Mouse (Mus musculus): ENCODE results near the gene Cops9.

Gene Cops9

DNA sequence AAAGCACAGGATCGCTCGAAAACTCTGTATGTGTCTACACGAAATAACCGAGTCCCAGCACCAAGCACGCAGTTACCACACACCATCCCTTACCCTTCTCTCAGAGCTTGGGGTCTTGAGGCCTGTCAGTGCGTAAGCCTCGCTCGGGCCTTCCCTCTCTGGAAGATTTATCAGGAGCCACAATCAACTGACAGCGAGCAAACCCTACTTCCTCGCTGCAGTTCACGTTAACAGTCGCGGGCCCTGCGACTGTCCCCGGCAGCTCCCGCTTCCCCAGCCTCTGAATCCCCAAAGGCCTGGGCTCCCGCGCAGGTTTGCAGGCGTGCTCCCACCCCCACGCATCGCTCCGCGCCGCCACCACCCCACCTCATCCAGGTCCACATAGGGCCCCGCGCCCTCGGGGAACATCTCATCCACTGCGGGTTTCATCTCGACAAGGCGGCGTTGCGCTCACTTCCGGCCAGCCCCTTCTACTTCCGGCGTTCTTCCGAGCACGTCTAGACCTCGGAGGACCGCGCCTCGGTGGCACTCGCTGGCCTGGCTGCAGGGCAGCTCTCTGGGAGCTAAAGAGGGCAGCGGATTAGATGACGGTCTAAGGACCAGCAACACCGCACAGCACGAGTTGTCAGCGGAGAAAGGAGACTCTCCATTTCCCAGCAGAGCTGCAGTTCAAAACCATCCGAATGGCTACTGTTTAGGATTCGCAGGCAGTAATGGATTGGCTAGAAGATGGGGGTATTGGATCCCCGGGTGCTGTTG, at the start of gene Cops9:
Gene Cops9 (minus strand): TSS at position 472 of the 759 bp plus-strand sequence.
- peak; percentile 96 for DNase-seq (ENCODE audit: low spot score)

DNA sequence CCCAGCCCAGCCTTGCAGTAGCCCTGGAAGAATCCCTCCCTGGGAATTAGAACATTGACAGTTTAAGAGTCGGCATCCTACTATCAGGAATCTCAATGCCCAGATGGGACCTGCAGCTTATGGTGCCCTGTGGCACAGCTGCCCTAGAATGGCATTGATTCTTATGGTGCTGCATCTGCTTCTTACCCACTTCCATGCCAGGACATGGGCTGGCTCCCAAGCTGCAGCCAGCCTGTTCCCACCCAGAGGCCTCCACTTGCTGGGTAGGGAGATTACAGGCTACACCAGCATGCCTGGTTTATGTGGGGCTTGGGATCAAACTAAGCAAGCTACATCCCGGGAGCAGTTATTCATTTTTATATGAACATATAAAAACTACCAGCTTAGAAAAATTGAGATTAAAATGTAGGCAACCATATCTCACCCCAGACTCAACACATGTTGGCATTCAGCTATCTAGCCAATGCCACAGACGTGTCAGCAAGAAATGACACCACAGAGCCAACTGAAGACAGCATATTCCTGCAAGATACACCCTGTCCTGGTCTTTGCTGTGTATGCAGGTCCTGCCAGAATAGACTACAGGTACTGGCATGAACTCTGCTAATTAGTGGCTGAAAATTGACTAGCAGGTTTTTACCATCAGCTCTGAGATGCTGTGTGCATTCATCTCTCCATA, 49.5 kb upstream of the Cops9 start:
- DNase-seq (ENCODE audit: low spot score): no peak

DNA sequence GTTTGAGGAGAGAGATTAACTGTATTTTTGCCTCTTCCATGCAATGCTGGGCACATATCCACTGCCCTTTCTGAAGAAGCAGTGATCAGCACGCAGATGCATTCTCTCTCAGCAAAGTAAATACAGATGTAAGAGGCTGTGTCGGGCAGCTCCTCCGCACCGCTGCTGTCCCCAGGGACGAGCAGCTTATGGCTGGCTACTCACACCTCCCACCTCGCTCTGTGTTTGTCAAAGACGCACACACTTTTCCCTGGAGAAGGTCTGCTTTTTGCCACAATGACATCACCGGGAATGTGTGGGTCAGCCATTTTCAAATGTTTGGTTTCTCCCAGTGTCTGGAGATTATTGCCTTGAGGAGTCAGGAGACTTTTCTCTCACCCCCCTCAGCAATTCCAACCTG, 45.2 kb upstream of the Cops9 start:
- DNase-seq (ENCODE audit: low spot score): peak; percentile 31

DNA sequence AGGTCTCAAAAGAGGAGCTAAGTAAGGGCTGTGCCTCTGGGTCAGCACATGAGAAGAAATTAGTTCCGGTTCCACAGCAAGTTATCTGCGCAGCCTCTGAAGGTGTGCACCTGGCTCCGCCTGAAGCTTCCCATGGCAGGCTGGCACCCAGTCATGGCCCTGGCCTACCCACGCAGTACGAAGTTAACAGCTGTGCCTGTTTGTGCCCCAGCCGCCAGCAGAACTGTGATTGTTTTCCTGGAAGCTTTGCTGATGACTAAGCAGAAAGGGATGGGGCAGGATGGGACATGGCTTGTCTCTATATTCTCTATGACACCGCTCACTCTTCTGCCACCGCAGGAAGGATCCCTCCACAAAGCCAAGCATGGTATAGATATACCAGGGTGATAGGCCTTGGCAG, 41.4 kb upstream of the Cops9 start:
- no peak for DNase-seq (ENCODE audit: low spot score)

DNA sequence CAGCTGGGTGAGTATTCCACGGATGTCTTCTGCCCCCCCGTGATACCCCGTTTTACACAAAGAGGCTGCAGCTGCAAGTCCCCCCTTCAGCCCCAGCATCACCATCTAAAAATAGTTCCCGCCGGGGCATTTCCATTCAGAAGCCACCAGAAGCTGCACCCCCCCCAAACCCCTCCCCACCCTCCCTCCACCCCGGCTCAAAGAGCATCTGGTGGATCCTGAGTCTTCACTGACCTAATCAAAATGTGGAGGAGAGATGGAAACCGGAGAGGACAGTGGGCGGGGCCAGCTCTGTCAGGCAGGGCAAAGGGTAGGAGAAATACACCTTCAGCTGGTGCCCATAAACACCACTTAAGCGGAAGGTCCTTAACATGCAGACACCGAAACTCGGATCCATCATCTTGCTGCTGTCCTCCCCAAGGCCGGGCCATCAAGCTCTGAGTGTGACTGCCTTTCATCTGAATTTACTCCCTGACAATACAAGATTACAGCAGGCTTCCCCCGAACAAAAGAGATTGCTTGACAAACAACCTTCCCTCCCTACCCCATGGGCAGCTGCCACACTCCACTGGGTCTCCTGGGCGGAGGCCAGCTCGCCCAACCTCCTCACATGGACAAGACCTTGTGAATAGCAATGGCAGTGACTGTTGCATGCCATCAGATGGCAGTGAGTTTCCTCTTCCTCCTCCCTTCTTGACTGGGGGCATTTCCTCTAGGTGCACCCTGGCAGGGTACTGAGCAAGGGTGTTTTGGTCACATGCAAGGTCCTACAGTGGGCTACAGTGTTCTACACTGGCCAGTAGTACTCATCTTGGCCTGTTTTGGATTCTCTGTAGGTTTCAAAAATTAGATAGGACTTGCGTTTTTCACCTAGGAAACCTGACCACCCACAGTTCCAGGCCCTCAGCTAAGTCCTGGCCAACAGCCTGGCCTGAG, 39.2 kb upstream of the Cops9 start:
- peak; percentile 66 for DNase-seq (ENCODE audit: low spot score)

DNA sequence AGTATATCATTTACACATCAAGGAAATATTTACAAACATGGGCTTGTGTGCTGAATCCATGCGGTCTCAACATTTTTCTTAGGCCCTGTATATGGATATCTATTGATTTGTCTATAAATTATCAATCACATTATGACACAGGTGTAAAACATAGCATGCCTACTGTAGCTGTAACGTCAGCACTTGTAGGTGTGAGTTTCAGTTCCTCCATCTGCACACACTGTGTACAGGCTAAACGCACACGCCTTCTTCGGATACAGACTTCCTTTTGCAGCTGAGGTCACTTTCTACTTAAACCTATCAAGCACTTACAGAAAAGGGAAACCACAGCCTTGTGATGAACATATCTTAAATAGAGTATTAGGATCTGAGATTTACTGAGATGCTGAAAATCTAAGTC, 37.0 kb upstream of the Cops9 start:
- DNase-seq (ENCODE audit: low spot score): no peak

DNA sequence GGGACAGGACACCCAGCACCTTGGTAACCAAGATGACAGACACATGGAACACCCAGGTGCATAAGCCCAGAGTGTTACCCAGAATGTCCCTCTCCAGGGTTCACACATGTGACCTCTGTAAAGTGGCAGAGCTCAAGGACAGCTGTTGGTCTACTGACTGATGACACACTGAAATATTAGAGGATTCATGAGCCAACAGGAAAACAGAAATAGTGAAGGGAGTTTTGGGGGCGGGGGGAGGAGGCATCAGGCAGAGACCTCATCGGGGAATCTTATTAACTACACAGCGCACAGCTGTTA, 34.8 kb upstream of the Cops9 start:
- DNase-seq (ENCODE audit: low spot score): no peak

DNA sequence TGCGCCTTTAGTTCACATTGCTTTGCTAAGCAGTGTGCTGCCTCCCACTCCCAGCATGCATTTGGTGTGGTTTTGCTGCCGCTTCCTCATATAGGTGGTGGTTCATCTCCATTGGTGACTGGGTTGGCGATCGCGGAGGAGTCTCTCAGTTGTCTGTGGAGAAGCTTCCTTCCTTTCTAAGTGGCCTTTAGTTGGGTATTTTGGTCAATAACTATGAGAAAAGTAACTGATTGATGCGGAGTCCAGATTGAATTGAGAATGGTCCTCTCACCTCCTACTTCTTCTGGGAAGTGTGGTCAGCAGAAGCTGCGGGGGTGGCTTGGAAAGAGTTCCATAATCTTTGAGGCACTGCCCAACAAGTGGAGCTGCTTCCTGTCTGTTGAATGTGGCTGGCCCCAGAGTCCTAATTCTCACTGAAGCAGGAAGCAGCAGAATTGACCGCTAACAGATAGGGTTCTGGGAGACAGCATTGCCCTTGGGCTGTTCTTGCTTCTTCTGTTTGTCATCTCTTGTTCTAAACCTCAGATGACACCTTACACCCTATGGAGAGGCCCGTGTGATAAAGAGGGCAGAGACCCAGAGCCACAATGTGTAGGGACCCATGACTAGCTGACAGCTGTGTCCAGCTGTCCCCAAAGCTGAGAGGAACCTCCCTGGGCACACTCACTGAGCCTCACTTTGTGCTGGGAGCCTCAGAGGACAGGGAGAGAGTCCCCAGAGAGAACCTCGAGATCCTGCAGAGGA, 34.3 kb upstream of the Cops9 start:
- DNase-seq (ENCODE audit: low spot score): no peak

DNA sequence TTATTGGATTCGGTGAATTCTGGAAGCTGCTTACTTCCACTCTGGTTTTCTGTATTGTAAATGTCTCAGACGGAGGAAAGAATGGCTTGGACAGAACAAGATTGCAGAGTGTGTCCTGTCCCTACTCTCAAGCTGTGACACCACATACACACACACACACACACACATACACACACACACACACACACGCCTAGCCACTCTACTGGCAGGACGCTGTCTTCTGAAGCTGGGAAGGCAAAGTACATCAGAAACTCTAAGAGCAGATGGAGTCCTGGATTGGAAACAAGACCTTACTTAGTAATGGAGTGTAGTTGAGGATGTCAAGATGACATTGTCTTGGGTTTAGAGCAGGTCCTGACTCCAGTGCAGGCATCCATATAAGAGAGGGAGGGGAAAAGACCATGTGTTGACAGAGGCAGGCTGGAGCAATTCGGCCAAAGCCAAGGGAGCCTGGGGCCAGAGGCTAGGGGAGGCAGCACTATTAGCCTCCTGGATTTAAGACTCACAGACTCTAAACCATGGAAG, 31.5 kb upstream of the Cops9 start:
- DNase-seq (ENCODE audit: low spot score): no peak

DNA sequence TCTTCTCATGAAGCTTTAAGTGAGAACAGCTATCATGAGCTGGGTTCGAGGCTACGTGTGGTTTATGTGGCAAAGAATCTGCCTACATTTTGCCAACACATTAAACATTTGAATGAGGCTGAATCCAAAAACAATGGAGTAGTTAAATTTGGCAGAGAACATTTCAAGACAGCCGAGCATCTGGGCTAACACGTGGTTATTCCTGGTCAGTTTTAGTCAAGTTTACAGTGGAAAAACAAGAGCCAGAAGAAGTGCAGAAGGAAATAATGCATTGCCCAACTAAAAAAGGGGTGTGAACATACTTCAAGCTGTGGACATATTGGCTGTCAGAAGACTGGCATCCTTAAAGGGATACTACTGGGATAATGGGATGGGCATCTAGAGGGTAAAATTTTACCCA, 29.5 kb upstream of the Cops9 start:
- DNase-seq (ENCODE audit: low spot score): no peak

DNA sequence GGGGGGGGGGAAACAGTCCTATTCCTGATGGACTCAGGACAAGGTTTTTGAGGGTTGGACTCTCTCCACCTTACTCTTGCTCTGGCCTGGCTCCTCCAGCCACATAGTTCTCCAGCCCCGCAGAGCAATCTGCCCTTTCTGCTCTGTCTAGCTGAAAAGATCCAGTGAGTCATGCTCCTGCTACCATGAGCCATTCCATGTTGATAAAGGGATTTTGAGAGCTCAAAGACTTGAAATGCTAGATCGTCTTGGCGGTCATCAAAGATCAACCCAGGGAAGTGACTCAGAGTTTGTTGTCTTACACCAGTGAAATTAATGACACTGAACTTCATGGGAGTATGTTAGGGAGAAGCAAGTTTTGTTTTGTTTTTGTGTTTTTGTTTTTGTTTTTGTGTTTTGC, 27.6 kb upstream of the Cops9 start:
- no peak for DNase-seq (ENCODE audit: low spot score)

DNA sequence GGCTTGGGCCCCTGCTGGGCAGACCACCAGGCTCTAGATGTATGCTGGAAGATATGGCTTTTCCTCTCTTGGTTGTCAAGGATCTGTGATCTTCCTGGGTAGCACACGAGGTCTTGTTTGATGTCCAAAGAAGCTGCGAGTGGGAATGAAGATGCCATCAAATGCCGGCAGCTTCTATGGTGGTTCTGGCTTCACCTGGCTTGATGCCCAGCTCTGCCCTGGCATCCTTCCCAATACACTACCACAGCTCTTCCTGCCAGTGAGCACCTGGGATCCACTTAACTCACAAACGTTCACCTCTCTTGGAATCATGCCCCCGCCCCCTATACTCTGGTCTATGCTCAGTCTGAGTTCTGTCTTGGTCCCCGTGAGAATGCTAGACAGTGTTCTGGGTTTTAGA, 25.3 kb upstream of the Cops9 start:
- DNase-seq (ENCODE audit: low spot score): no peak

DNA sequence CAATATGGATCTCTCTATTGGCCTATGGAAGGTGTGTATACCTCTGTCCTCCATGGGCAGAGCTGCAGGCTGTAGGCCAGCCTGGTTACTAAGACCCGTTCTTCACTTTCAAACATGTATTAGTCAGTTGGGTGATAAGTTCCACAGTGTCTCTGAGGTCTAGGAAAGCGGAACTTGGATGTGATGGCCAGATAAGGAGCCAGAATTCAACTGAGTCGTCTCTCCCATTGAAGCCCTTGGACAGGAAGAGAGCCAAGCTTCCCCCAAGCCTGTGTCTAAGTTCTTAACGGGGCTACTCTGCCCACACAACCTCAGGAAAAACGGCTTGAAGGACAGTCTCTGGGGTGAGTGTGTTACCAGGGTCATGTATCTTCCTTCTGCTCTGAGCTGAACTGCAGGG, 17.6 kb upstream of the Cops9 start:
- no peak for DNase-seq (ENCODE audit: low spot score)

DNA sequence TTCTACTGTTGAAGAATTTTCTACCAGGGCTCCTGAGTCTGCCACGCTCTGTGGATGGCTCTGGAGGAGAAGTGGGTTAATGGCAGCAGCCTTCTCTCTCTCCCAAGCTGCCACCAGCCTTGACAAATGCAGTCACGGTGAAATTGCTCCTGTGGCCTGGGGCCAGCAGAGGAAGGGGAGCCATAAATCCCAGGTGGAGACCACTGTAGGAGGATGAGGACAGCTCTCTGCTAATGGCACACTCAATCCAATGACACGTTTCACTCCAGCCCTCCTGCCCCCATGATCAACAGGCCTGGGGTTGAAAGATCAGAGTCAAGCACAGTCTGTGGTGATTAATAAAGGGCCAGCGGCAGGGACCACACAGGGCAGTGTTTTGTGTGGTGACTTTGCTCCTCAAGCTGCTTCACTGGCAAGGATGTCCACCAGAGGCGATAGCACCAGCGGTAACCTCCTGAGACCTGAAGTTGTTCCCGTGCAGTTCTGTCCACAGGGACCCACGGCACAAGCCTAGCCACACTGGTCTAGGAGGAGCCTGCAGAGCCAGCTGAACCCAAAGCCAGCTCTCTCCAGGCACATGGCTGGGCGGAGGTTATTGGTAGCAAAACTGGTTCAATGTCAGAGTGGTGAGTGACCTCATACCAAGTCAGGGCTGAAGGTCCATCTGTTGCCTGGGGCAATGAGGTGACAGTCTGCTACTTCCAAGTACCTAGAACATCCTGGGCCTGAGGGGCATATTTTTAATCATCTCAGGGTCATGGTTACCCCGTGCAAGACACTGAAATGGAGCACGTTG, 15.4 kb upstream of the Cops9 start:
- no peak for DNase-seq (ENCODE audit: low spot score)

DNA sequence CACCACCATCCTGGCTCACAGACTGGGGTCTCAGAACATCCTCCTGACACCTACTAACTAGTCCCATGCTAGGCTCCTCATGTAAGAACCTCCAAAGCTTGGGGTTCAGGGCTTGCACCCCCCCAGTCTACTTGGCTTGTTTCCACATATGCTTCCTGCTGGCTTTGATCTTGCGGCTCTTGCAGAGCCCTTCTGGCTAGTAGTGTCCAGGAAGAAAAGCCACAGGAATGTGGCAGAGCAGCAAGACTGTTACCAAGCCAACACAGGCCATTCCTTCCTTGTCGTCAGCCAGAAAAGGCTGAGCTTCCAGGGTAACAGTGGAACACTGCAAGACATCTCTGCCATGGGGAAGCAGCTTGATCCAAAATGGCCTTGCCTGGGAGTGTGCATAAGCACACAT, 12.9 kb upstream of the Cops9 start:
- no peak for DNase-seq (ENCODE audit: low spot score)

DNA sequence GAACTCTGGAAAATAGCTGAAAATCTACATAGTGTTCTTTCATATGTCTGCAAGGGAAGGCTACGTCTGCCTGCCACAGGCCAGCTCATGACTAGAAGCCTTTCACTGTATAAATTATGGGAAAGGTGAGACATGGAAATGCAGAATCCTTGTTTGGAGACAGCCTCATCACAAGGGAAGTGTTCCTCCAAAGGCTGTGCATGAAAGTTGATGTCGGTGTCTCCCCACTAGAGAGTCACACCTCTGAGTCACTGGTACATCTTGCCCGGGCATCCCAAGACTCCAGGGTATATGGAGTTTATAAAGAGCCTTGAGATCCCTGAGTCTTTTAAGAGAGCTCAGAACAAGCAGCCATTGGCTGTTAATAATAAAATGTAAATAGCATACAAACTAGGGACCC, 11.4 kb upstream of the Cops9 start:
- no peak for DNase-seq (ENCODE audit: low spot score)

DNA sequence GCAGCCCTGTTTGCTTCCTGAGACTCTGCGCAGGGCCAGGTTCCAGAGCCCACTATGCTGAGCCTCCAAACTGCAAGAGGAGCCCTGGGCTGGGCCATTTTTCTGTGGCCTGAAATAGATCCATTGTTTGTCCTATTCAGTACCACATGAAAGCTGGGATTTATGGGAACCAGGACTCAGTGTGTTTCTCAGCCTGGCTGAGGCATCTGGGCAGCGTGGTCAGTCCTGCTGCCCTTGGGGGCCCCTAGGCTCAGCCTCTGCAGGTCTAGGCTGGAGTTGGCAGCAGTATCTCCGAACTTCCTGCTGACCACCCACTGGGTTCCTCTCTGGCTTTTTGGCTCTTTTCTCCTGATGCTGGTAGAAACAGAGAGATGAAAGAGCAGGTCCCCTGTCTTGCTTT, 9.7 kb upstream of the Cops9 start:
- DNase-seq (ENCODE audit: low spot score): no peak

DNA sequence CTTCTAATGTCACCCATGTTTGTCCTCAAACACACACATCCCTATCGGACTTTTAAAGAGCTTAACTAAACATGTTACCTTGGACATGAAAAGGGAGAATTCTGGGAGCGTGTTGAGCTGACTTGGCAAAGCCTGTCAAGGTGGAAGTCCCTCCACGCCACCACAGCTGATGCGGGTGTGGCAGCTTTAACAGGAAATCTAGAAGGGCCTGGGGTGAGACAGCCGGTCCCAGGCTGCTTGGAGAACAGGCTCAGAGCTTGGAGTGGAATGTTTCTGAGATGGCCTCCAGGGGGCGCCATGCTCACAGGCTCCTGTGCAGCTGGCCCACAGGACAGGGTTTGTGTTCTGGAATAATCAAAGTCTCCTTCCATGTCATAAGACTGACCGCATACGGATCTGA, 6.9 kb upstream of the Cops9 start, which contains the start of gene Otos:
Gene Otos (minus strand): TSS at position 169 of the 400 bp plus-strand sequence.
- peak; percentile 85 for DNase-seq (ENCODE audit: low spot score)

DNA sequence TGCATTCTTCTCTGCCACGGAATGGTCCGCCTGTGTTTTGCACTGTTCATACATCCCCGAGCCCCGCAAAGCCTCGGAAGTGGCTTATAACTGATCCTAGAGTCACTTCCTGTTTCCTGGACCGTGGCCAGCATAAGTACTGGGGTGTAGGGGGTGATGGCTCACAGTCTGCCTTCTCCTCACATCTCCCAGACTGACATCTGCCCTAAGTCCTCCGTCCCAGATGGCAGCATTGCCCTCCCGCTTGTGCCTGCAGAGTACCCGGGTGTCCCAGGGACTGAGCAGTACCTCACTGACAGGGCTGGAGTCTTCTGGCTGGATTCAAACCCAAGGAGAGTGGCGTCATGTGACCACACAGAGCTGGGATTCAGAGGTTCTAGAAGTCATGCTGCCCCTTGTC, 6.4 kb upstream of the Cops9 start:
- no peak for DNase-seq (ENCODE audit: low spot score)

DNA sequence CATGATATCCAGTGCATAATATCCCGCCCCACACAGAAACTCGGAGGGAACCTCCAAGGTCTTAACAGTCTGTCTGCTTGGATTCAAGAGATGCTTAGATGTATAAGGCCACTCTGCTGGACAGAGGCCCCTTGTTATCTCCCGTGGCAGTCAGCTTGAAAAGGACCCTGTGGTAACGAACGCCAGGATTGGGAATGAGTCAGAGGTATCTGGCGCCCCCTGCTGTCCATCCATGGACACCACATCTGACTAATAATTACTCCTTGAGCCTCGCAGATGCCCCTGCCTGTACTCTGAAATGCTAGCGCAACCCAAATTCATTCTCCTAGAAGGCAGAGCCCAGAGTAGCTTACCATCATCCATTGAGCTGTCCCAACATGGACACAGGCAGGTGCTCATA, 6.0 kb upstream of the Cops9 start:
- peak; percentile 94 for DNase-seq (ENCODE audit: low spot score)

DNA sequence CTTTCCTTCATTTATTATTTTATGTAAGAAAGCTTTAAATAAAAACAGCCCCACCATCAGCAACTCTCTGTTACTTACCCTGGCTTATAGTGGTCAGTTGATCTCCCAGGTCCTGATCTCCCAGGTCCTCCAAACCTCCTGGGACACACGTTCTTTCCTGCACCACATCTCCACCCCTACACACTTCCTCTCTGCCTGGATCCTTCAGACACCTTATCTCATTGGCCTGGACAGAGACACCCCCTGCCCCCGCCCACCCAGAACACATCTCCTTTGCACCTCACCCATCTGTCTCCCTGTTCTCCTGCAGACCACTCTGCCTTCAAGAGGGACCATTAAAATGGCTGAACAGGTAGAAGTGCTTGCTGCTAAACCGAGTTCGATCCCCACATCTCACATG, 5.2 kb upstream of the Cops9 start:
- DNase-seq (ENCODE audit: low spot score): no peak

Data from retina, embryonic 14.5 days (tissue).